Mouse (Mus musculus): ENCODE data around the gene Uri1.

The Uri1 gene

GRCm38 (mm10) chr7:37921681-37922430, 101.5 kb downstream of the Uri1 start:
- no peak for DNase-seq (ENCODE audit: low read depth)

GRCm38 (mm10) chr7:37918926-37919325, 104.4 kb downstream of the Uri1 start:
- DNase-seq (ENCODE audit: low read depth) = no peak

- DNase-seq (ENCODE audit: low read depth) = no peak
These were observed 106.5 kb downstream of the Uri1 start for GRCm38 (mm10) chr7:37916762-37917439.

- DNase-seq (ENCODE audit: low read depth) = no peak
These were observed 111.6 kb downstream of the Uri1 start for GRCm38 (mm10) chr7:37911802-37912122.

GRCm38 (mm10) chr7:37911114-37911801, 112.1 kb downstream of the Uri1 start:
- no peak for DNase-seq (ENCODE audit: low read depth)

GRCm38 (mm10) chr7:37910161-37910560, 113.2 kb downstream of the Uri1 start:
- DNase-seq (ENCODE audit: low read depth) = no peak
